Mouse (Mus musculus) stomach, postnatal 0 days (tissue): ENCODE data around the gene Cyp2c23. TPM values are rescaled to one million over a fixed set of nuclear protein-coding genes. Genes with fewer than 3 reads are reported as not detected.

Experiments used
- ATAC-seq: fragments of 200-750 bp; cut with Nextera tagmentation; 2 replicates; pipeline ENCODE4 v1.8.0; 2017; ENCODE audit not compliant: low FRiP score, low TSS enrichment
- DNase-seq: peaks from one replicate; pipeline ENCODE4 v3.0.0-alpha.2; 2016; ENCODE audit warnings: low spot score
- H3K27ac ChIP-seq: fragments of 300-500 bp; sonication (generic); replicated peaks from 2 replicates; pipeline ENCODE4 v1.5.1; 2014; ENCODE audit warnings: mild to moderate bottlenecking, control low read depth
- H3K27me3 ChIP-seq: fragments of 300-500 bp; sonication (generic); 2 replicates; pipeline ENCODE4 v1.6.1; 2014; ENCODE audit warnings: low read length; ENCODE audit not compliant: control insufficient read depth, insufficient read depth
- H3K36me3 ChIP-seq: fragments of 300-500 bp; sonication (generic); 2 replicates; pipeline ENCODE4 v1.6.1; 2014; ENCODE audit warnings: low read length, mixed read lengths; ENCODE audit not compliant: control insufficient read depth, insufficient read depth
- H3K4me1 ChIP-seq: fragments of 300-500 bp; sonication (generic); replicated peaks from 2 replicates; pipeline ENCODE4 v1.6.1; 2014; ENCODE audit warnings: antibody characterized with exemption; ENCODE audit not compliant: control insufficient read depth, insufficient read depth
- H3K4me2 ChIP-seq: fragments of 300-500 bp; sonication (generic); replicated peaks from 2 replicates; pipeline ENCODE4 v1.6.1; 2014; ENCODE audit warnings: low read depth, mild to moderate bottlenecking, control low read depth, moderate library complexity
- H3K4me3 ChIP-seq: fragments of 300-500 bp; sonication (generic); 2 replicates; pipeline ENCODE4 v1.5.1; 2014; ENCODE audit warnings: low read depth, low read length, control low read depth
- H3K9ac ChIP-seq: fragments of 300-500 bp; sonication (generic); 2 replicates; pipeline ENCODE4 v1.6.1; 2014; ENCODE audit warnings: mild to moderate bottlenecking, low read length, control low read depth, mixed read lengths
- H3K9me3 ChIP-seq: fragments of 300-500 bp; sonication (generic); 2 replicates; pipeline ENCODE4 v1.6.1; 2016; ENCODE audit warnings: low read length; ENCODE audit not compliant: control insufficient read depth
- CTCF ChIP-seq: IDR thresholded peaks from 2 replicates; pipeline ENCODE4 v1.5.1; 2016; ENCODE audit warnings: antibody characterized with exemption, low read depth, mild to moderate bottlenecking, moderate library complexity
- EP300 ChIP-seq: optimal IDR thresholded peaks from 2 replicates; pipeline ENCODE3; 2016; ENCODE audit warnings: antibody characterized with exemption
- WGBS: fragments of 180-500 bp; shearing (Covaris S2); extraction: QIAGEN DNeasy Blood & Tissue Kit; methylation state at CpG from one replicate; pipeline ENCODE4 v1.1.7; 2014; 5-methylcytosine and 5-hydroxymethylcytosine counted together
- polyA plus RNA-seq: library from polyadenylated mRNA; unstranded; fragments of >200 nt; fragmentation: Nextera tagmentation; extraction: Ambion mirVana; gene quantifications from 2 replicates; pipeline ENCODE4 v1.2.1, GENCODE M21; 2015

Cyp2c23 gene
- polyA plus RNA-seq, 1 experiment from 2014 or later, result 5.5 TPM

DNA sequence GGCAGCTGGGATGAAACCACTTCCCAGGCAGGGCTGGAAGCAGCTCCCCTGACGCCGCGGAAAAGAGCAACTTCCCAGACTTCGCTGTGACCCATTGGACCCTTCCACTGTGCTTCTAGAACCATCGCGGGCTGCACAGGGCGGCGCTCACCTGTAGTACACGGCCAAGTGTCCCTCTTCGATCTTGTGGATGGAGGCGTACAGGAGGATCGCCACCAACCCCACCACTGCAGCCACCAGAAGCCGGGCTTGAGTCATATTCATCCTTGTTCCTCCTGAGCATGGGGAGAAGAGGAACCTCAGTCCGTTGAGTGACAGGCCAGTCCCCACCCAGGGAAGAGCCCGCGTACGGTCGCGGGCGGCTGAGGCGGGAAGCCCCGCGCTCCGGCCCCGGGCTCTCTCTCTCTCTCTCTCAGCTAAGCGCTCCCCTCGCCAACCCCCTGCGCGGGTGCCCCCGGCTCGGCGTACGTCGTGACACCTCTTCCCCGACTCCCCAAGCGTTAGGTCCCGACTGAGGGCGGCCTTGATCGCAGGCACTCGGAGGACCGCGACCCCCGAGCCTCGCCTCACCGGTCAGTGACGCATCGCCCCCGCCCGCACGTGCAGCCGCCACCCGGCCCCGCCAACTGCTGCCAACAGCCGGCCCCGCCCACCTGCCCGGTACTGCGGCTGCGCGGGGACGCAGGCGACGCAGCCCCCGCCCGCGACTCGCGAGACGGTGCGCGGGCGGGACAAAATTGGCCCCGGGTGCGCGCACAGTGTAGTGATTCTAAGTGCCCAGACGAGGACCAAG lies 40.3 kb upstream of the Cyp2c23 start, which contains the start of gene Erlin1:
TSS of gene Erlin1 (minus strand) at position 665 of the 793 bp plus-strand sequence.
- H3K4me2 ChIP-seq, result peak within 1 kb of the TSS; percentile 86
- peak within 1 kb of the TSS; percentile 84 for H3K27ac ChIP-seq
- 0 out of 2 replicates have a peak, but pooled peaks cover 2% of the 10 kb centered on the region for H3K4me1 ChIP-seq
- H3K27me3 ChIP-seq, result no peaks in the 10 kb centered on the region
- H3K9me3 ChIP-seq, result no peaks in the 10 kb centered on the region
- TF ChIP-seq EP300 (peak; percentile 59), CTCF (no peak)
- ATAC-seq (peak; percentile 85), DNase-seq (peak; percentile 92)
- peak within 1 kb of the TSS; percentile 80 for H3K9ac ChIP-seq
- H3K36me3 ChIP-seq, result no peaks in the 10 kb centered on the region
- under 1% methylated on average over 71 of the region's 75 CpGs for WGBS
- H3K4me3 ChIP-seq, result peak within 1 kb of the TSS; percentile 81

GRCm38 (mm10) chr19:44068232-44068631 lies 39.2 kb upstream of the Cyp2c23 start:
- TF ChIP-seq EP300 (no peak), CTCF (no peak)
- H3K9ac ChIP-seq, result no peak overlapping the region
- no peaks in the 10 kb centered on the region for H3K27me3 ChIP-seq
- H3K4me1 ChIP-seq, result 0 out of 2 replicates have a peak, but pooled peaks cover 2% of the 10 kb centered on the region
- H3K27ac ChIP-seq, result peak overlapping the region; percentile 41
- ATAC-seq, result no peak
- peak overlapping the region; percentile 81 for H3K4me3 ChIP-seq
- no peak for DNase-seq
- H3K4me2 ChIP-seq, result peak overlapping the region; percentile 86
- no peaks in the 10 kb centered on the region for H3K36me3 ChIP-seq
- H3K9me3 ChIP-seq, result no peaks in the 10 kb centered on the region
- WGBS, result 62% methylated on average over 4 of the region's 4 CpGs

DNA sequence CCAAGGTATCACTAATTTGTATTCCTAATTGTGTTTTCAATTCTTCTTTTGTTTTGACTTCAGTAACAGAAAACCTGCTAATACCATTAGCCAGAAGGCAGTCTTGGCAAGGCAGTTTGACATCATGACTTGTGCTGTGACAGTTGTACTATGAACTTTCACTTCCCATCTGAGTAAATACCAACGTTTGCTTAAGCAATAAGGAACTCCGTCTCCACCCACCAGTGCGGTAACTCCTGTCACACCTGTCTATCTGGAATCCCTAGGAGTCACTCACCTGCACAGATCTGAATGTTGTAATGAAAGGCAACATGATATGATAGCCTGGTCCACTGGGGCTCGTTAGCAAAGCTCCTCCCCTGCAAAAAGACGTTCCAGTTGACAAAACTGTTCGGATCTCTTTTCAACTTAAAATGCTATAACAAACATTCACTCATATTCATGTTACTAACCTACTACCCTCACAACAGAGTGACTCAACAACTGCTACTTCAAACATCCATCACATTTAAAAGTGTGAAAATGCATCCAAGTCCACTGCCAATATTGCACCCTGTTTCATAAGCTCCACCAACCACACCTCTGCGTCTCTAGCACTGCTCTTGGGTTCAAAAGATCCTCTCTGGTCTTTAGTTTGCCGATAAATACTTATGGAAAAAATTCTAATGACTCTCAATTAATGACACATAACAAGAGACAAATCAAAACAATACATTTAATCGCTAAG lies 38.5 kb upstream of the Cyp2c23 start:
- 46% methylated on average over 9 of the region's 9 CpGs for WGBS
- H3K4me1 ChIP-seq, result 0 out of 2 replicates have a peak, but pooled peaks cover 2% of the 10 kb centered on the region
- peaks cover 3% of the 10 kb centered on the region; the same call in 1 of the 2 replicates for H3K36me3 ChIP-seq
- TF ChIP-seq CTCF (no peak), EP300 (peak; percentile 90)
- H3K4me3 ChIP-seq, result peak overlapping the region; percentile 81; the same call in 1 of the 2 replicates
- peak overlapping the region; percentile 41; the same call in 1 of the 2 replicates for H3K27ac ChIP-seq
- H3K9me3 ChIP-seq, result no peaks in the 10 kb centered on the region
- peak overlapping the region; percentile 86 for H3K4me2 ChIP-seq
- ATAC-seq, result no peak; the same call in 1 of the 2 replicates
- no peaks in the 10 kb centered on the region for H3K27me3 ChIP-seq
- no peak overlapping the region for H3K9ac ChIP-seq
- peak; percentile 30 for DNase-seq

DNA sequence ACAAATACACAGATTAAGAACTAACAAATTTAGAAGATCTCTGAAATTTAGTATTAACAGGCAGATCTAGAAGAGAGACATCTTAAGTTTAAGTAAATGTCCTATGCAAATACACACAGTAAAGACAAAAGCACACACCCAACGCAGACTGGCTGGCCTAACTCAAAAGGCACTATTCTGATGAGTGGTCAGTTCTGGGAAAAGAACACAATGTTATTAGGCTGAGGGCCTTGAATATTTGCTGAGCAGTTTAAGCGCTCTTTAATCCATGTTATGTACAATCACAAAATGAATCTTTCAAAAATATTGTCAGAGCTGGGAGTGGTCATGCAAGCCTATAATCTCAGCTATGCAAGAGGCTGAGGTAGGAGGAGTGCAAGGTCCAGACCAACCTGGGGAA lies 35.7 kb upstream of the Cyp2c23 start:
- Histone ChIP-seq H3K4me1 (0 out of 2 replicates have a peak, but pooled peaks cover 2% of the 10 kb centered on the region), H3K9ac (no peak overlapping the region), H3K9me3 (no peaks in the 10 kb centered on the region), H3K4me2 (no peak overlapping the region), H3K27ac (no peak overlapping the region), H3K27me3 (no peaks in the 10 kb centered on the region), H3K36me3 (peaks cover 6% of the 10 kb centered on the region), H3K4me3 (no peak overlapping the region)
- ATAC-seq (peak; percentile 38; the same call in 1 of the 2 replicates), DNase-seq (no peak)
- 75% methylated on average over 2 of the region's 2 CpGs for WGBS
- TF ChIP-seq CTCF (no peak), EP300 (no peak)

GRCm38 (mm10) chr19:44063773-44064172 lies 34.8 kb upstream of the Cyp2c23 start:
- Histone ChIP-seq H3K27me3 (no peaks in the 10 kb centered on the region), H3K36me3 (peaks cover 6% of the 10 kb centered on the region), H3K4me1 (0 out of 2 replicates have a peak, but pooled peaks cover 2% of the 10 kb centered on the region), H3K9me3 (no peaks in the 10 kb centered on the region), H3K4me3 (no peak overlapping the region), H3K27ac (no peak overlapping the region), H3K9ac (no peak overlapping the region), H3K4me2 (no peak overlapping the region)
- 80% methylated on average over 7 of the region's 7 CpGs for WGBS
- DNase-seq, result no peak
- ATAC-seq, result 0 out of 2 replicates have a peak, but pooled peaks have one; percentile 53
- no peak for TF ChIP-seq EP300
- TF ChIP-seq CTCF, result no peak
